Mouse (Mus musculus): Measurements from ENCODE around the gene Washc4.

DNA sequence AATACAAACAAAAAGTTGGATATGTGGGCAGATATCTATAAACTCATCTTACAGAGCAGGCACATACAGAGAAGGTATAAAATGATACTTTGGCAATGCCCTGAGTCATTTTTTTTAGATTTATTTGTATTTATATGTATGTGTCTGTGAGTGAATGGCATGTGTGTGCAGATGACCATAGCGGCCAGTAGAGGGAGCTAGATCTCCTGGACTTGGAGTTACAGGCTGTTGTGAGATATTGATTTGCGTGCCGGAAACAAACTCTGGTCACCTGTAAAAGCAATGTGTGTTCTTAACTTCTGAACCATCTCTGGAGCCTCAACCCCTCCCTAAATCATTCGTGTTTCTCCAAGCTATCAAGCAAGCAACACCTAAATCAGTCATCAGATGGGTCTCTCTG is 22.6 kb upstream of the Washc4 start:
- TF ChIP-seq CTCF (IDR thresholded peaks at IDR 0.05; ENCODE audit: control insufficient read depth, insufficient read depth, insufficient replicate concordance, low read depth, low read length) (no peak), POLR2A (IDR thresholded peaks at IDR 0.05; ENCODE audit: control insufficient read depth, low read depth, low read length) (no peak)
